Mouse (Mus musculus): ENCODE data around the gene Gan. TPM values are rescaled to one million over a fixed set of nuclear protein-coding genes. Genes with fewer than 3 reads are reported as not detected.
A peak's percentile ranks its signal among the peaks of the same experiment; 100 is the strongest.

The Gan gene
- polyA plus RNA-seq, 3 experiments from 2014 or later, result 1.7 to 2.6 (median 2.0) TPM

DNA sequence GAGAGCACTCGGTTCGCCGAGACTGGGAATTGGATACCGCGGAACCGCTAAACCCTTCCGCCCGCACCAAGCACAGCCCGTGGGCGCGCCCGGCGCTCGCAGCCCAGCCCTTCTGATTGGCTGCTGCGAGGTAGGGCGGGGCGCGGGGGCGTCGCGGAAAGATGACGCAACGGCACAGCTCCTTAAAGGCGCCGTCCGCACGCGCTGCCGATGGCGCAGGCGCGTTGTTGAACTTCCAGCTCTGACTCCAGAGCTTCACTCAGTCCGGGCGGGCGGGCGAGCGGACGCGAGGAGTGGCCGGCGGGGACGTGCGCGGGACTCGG is 205 bp upstream of the Gan start:
- ATAC-seq, result peak; percentile 90

GRCm38 (mm10) chr8:117159031-117159430 is 1.1 kb downstream of the Gan start:
- no peak for ATAC-seq

DNA sequence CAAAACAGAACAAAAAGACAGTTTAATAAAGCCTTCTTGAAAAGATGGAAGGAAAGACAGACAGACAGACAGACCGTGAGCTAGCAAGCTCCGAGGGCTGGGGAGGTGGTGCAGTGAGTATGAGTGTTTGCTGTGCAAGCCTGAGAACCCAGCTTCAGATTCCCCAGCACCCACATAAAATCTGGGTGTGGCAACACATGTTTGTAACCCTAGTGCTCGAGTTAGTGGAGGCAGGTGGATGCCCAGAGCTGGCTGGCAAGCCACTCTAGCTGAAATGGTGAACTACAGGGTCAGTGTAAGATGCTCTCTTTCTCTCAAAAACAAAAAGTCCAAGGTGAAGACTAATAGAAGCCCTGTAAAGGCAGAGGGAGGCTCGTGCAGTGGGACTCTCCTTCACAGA is 7.0 kb downstream of the Gan start:
- ATAC-seq, result no peak

DNA sequence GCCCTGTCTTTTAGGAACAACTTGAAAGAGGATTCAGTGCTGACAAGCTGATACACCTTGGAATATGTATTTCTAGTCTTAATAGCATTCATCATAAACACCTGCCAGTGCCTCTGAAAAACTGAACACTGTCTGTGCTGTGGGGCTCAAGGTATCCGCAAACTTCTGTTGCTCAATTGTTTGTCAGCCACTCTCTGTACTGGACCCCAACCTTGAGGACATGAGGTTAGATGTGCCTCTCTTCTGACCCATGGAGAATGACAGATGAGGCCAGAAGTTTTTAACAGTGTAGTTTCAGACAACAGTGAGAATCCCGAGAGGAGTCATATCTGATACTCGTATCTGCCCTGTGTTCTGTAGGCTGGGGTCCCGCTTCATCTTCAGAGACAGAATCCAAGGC is 7.6 kb downstream of the Gan start:
- ATAC-seq, result no peak

DNA sequence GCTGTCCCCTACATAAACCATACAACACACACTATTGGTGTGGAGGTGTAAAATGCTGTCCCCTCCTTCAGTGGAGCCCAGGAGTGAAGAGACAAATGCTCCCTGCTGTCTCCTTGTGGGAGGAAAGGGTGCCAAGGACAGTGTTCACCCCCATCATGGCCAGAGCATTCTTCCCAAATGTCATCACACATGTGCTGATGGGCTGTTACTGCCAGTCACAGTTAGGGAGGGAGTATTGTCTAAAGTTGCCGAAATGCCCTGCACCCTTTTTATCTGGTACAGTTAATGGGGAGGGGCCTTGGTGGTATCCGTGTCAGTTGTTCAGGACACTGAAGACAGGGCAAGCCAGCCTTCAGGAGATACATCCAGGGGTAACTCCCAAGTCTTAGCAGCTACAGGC is 8.6 kb downstream of the Gan start:
- no peak for ATAC-seq

DNA sequence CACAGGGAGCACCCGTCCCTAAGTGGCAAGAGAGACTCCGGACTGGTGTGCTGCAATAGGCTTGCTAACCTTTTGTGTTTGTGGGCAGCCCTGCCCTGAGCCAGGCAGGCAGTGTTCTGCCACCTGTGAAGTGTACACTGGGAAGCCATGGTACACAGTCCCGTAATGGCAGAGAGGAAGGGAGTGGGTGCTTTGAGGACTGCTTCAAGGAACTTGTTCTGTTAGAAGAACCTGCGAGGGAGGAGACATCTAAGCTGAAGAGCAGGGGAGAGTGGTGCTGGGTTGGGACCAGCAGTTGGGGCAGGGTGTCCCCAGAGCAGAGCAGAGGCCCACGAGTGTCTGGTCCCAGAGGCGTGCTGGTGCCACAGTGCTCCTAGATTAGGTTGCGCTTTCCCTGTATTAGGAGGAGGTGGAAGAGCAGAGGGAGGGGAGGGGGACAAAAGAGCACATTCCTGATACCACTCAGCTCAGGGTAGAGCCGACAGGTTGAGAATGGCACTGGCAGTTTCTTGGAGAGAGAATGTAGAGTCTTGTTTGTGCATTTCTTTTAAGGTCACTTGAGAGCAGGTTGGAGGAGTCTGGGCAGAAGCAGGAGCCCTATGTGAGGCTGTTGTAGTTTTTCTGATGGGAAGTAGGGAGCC is 9.4 kb downstream of the Gan start:
- ATAC-seq, result no peak

DNA sequence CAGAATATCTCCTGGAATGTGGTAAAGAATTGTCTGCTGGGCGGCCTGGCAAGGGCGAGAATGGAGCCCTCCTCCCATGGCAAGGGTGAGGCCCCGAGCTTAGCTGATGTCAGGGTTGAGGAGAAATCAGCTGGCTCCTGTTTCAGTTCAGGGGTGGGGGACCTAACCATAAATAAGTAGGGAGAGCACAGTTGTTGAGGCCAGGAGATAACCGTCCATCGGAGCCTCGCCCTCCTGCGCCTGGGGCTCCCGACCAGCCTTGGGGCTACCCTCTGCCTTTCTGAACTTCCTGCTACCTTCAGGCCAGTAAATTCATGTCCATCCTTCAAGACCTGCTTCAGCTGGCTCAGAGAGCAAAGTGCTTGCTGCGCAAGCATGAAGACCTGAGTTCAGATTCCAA is 10.4 kb downstream of the Gan start:
- ATAC-seq, result no peak

DNA sequence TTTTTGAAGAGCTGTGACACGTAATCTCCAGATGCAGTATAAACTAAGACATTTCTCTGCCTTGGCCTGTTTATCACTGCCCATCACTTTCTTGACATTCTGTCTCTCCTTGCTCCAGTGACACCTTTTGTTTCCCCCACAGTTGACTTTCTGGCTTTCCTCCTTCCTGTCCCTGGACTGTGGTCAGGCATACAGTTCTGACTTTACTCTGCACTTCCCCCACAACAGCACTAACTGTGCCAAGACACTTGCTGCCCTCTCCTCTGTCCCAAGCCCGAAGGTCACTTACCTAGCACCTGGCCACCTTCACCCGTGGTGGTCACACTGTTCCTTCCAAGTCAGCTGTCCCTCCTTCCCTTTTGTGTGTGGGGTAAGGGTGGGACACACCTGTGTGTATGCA is 13.9 kb downstream of the Gan start:
- ATAC-seq, result no peak

- no peak for ATAC-seq
Observed at GRCm38 (mm10) chr8:117172904-117173303, 15.0 kb downstream of the Gan start.

DNA sequence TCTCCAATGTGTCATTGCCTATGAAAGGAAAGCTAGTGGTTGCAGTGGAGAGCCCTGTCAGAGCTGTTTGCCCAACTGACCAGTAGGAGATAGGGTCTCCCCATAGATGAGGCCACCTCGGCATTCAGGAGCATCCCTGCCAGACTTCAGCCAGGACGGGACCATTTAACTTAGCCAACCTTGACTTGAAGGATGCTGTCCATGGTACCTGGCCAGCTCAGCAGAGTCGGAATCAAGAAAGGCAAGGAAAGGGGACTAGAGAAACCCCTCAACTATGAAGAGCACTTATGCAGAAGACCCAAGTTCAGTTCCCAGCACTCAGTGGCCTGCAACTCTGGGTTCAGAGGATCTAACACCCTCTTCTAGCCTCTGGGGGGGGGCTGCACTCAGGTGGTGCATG is 15.8 kb downstream of the Gan start:
- ATAC-seq, result no peak

GRCm38 (mm10) chr8:117174536-117174935 is 16.6 kb downstream of the Gan start:
- no peak for ATAC-seq

DNA sequence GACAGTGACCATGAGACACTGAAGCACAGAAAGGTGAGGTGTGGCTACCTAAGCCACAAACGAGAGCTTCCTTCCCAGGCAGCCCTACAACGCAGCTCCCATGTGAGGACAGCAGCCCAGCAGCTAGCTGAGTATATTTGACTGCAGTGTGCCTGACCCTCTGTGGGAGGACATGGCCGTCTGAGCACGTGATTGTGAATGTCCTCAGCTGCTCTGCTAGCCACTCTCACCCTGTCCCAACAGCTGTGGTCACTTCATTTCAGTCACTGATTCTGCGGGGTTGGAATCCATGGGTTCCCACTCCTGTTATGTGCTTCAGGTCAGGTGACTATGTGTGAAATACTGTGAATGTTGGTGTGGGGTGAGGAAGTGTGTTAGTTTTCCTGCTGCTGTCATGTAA is 18.4 kb downstream of the Gan start:
- no peak for ATAC-seq

DNA sequence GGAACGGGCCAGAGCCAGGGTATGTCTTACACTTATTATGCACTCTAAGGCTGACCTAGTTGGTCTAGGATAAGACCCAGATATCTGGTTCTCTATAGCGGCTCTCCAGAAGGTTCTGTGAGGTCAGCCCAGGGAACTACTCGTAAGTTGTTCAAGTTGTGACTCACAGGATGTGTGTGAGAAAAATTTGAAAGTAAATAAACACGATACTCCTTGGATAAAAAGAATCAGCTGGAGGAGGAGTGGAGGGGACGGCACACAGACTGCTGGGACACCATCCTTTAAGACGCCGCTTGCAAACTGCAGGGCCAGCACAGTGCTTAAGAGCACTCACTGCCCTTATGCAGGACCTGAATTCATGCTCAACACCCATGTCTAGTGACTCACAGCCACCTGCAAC is 19.3 kb downstream of the Gan start:
- ATAC-seq, result no peak

DNA sequence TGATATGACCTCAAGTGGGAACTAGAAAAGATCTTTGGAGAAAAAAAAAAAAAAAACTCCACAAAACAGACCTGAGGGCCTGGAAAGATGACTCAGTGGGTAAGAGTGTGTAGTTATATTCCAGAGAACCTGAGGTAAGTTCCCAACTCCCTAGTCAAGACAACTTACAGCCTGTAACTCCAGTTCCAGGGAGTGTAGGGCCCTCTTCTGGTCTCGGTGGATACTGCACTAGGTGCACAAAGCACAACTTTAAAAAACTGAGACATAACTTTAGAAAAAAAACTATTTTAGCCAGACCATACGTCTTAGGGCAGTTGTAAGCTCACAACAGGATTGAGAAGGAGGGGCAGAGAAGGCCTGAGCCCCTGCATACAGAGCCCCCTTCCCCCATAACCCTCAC is 20.1 kb downstream of the Gan start:
- ATAC-seq, result no peak

GRCm38 (mm10) chr8:117178676-117179075 is 20.7 kb downstream of the Gan start:
- ATAC-seq, result no peak

- ATAC-seq, result no peak
Observed at GRCm38 (mm10) chr8:117182746-117183145, 24.8 kb downstream of the Gan start.

DNA sequence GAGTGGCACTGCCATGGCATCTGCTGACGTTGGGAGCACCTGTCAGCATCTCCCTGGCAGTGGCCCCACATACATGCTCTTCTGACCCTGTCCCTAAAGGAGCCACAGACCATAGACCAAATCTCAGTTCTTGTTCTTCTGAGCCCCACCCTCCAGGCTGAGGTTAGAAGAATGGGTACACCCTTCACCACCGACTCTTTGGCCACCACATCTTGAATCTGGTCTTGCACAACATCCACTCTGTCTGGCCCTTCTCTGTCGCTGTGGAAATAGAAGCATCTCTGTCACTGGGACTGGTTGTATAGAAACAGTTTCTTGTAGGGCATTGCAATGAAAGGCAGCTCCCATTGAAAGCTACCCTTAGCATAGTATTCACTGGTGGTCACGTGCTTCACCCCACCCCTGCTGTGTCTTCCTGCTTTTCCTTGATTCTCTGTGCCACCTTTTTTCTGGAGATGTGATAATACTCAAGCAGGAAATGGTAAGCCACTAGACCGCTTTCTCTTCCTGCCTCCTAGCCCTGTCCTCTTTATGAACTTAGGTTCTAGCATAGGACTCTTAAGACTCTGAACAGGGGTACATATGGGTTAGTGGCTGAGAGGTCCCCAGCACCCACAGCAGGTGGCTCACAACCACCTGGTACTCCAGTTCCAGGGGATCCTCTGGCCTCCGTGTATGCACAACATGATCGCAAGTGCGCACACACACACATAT is 25.9 kb downstream of the Gan start:
- no peak for ATAC-seq

DNA sequence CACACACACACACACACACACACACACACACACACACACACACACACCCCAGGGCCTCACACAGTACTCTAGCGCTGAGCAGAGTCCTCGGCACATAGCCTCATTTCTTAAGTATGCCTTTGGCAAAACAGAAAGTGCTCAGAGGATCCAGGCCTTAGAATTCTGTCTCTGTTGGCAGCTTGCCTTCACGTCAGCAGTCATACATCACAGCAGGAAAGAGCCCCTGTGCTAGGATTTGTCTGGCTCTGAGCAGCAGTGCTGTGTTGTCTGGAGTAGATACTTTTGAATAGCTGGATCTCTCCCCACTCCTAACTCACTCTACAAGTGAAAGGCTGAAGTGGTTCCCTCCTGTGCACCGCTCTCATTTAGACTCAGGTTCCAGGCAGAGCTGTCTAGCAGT is 36.4 kb downstream of the Gan start:
- ATAC-seq, result no peak

DNA sequence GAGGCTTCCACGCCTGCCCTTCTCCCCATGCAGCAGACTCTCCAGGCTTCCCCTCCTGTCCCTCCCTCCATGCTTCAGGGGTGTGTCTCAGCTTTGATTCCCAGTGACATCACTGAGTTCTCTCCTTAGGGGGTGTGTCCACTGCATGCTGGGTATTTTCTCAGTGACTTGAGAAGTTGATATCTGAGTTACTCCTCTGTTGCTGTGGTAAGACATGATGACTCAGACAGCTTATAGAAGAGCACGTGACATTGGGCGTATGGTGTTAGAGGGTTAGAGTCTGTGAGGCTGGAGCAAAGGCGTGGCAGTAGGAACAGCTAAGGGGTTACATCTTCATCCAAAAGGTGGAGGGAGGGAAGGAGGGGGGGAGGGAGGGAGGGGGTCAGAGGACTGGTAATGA is 38.7 kb downstream of the Gan start:
- ATAC-seq, result no peak

DNA sequence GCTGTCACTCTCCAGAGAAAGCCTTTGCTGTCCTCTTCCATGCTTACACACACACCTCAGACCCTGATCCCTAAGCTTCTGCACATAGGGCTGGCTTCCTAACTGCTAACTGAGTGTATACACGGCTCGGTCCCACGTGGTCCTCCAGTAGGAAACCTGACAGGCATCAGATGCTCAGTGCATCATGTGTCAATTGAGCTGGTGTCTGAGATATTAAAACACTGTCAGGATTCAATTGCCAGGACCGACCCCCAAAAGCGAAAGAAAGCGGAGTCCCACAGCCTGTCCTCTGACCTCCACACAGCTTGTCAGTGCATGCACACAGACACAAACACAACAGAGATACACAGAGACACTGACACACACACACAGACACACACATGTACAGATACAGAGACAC is 39.6 kb downstream of the Gan start:
- no peak for ATAC-seq

- ATAC-seq, result peak; percentile 96
Observed at GRCm38 (mm10) chr8:117198141-117198935, 40.4 kb downstream of the Gan start.

- no peak for ATAC-seq
Observed at GRCm38 (mm10) chr8:117199658-117200057, 41.7 kb downstream of the Gan start.

DNA sequence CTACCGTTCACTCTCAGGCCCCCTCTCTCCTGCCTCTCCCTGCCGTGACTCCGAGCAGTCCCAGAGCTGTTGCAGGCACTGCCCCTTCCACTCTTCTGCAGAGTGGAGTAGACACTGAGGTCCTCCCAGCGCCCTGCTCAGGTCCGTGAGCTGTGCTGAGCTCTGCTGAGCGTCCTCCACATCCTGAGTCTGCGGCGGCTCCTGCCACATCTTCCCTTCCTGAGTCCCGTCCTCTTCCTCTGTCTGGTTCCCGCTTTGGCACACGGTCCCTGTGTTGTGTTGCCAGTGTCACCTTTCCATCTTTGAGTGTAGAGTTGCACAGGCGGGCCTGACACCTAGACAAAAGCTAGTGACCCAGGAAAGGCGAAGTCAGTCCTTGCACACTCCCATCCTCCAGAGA is 42.4 kb downstream of the Gan start:
- ATAC-seq, result no peak

DNA sequence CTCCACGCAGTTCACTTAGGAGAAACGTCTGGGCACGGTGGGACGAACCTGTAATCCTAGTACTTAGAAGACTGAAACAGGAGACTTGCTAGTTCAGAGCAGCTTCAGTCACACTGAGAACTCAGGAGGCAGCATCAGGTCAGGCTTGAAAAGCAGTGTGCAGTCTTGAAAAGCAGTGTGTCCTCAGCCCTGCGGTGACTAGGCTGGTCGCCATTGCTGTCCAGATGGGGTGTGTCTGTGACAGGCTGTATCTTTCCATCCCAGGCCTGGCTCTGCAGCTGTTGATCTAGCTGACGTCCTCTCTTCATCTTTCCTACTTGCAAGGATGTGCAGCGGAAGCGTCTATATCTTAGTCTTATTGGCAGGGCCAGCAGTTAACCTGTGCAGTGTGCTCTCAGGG is 42.9 kb downstream of the Gan start:
- no peak for ATAC-seq
